Mouse (Mus musculus) testis, postnatal 10 days (tissue): ENCODE measurements around the gene Thap4.
"Not testable (repeated sequence)": the region's sequence is repeated elsewhere in the genome, so short reads cannot be mapped to it uniquely, and the experiment has no call there.

Experiments used
- DNase-seq: peaks from one replicate; pipeline ENCODE4 v3.0.0; 2021; ENCODE audit warnings: low spot score

The Thap4 gene

DNA sequence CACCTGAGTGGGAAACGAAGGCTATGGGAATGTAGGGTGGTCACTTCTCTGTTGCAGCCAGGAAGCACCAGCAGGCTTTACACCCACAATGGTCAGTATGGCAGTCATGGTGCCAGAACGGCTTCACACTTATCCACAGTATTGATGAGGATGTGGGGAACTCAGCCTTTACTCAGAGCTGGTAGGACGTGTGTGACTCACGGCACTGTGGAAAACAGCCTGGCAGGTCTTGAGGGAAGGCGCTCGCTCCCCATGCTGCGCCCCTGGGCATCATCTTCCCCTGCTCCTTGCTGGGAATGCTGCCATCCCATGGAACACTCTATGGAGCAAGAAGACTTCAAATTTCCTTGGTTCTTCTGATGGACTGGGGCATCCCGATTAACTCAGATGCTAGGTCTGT, 63.6 kb downstream of the Thap4 start:
- DNase-seq = no peak

DNA sequence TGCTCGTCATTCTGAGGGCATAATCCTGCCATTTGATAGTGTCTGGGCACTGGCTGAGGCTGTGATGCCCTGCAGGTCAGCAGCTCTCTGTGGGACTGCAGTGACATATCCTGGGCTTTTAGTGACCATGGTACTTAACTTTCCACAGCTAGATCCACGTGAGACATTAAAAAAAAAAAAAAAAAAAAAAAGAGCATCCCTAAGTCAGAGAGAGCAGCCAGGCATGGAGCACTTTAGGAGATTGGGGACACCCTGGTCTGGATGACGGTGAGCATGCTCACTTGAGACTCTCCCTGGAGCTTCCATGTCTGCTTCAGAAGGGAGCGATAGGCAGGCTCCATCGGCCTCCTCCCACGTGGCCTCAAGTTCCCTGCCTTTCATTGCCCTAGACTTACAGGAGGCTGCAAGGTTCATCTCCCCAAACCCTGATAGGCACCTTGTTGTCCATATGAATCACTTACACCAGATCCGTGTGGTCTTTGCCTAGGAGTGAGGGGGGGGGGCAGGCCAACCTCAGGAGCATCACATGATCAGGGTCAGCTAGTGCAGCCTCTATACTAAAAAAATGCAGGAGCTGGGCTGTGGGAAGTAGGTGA, 64.7 kb downstream of the Thap4 start:
- no peak for DNase-seq

- DNase-seq = no peak
Observed at GRCm38 (mm10) chr1:93688154-93688553, 66.5 kb downstream of the Thap4 start.

DNA sequence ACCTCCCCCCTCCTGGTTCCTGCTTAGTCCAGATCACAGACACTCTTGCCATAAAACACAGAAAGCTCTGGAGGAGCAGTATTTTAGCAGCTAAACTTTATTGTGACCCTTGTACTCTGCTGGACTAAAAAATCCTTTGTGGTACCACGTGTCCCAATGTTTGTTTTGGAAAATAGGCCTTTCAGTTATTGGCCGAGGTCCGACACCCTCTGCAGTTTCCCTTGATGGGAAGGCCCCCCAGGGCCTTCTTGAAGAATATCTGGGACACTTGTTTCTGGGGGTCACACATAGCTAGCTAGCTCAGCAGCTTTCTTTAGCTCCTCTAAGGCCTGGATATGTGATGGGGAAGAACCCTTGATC, 67.7 kb downstream of the Thap4 start:
- peak; percentile 38 for DNase-seq

DNA sequence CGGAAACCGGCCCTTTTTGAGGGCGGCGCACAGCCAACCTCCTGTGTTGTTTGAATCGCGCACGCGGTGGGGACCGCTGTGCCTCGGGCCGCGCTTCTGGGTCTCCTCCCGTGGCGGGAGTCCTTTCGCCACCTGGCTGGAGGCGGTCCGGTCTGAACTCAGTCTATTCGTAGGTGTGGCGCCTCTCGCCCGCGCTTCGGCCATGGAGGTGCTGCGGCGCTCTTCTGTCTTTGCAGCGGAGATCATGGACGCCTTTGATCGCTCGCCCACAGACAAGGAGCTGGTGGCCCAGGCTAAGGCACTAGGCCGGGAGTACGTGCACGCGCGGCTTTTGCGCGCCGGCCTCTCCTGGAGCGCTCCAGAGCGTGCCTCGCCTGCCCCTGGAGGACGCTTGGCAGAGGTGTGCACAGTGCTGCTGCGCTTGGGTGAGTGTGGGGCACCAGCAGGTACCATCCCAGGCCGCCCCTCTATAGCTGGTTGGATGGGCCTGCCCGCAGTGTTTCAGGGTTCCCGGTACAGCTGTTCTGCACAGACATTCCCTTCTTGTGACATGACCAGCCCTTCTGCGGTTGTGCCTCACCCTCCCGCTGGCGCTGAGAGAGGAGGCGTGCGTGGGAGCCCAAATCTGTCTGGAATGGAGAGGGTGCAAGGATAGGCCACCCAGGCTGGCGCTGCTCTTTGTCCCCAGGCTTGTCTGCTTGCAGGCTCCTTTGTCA, 68.3 kb downstream of the Thap4 start:
- DNase-seq = peak; percentile 80

DNA sequence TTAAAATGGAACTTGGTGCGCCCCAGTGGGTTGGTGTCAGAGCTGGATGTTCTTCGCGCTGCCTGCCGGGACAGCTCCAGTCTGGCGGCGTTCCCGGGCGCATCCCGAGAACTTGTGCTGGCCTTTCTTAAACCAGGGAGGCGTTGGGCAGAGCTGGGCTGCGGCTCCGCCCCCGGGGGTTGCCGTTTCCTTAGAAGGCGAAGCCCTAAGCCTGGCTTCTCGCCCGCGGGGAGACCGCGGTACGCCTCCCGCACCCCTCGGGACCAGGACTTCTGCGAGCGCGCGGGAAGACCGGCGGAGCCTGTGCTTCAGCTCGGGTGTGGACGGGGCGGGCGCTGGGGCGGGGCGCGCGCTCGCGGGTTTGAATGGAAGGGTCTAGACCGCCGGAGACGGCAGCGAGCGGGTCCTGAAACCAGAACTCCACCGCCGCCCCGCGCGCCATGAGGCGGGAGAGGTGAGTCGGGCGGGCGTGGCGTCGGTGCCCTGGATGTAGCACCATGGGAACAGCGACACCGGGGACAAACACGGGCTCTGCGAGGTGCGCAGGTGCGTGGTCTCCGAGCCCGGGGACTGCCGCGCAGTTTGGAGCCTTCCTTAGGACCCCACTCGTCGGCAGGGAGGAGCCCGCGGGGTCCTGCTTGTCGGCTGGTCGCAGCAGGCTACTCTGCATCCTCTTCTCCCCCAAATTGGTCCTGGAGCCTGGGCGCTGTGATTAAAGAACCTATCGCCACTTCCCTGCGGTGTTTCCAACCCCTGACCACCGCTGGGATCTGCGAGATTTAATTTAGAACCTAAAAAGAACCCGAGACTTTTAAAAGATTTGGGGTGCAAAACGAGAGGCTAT, 69.0 kb downstream of the Thap4 start, which contains the start of gene Bok:
TSS of gene Bok (plus strand) at position 260 of the 844 bp plus-strand sequence.
- peak; percentile 97 for DNase-seq

DNA sequence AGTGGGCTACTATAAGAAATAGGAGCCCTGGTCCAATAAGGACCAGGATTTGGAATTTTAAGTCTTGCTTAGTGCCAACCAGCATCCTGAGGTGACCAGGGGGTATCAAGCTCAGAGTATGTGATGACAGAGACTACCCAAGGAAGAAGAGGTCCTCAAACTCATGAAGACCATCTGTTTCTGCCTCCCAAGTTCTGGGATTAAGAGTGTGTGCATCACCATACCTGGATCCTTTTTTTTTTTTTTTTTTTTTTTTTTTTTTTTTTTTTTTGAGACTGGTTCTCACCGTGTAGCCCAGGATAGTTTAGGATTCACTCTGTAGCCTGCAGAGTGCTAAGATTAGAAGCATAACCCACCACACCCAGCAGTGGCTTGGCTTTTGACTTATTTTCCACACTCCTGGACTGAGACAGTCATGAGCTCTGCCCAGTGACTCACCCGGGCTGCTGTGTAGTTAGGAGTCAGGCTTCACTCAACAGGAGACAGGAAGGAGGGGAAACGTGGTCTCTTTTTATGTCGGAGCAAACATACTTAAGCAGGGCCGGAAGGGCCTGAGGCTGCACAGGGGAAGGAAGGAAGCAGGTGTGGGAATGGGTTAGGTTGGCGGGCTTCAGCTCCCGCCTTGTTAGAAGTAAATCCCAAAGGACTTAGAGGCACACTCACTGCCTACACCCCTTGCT, 74.6 kb downstream of the Thap4 start:
- DNase-seq = no peak

GRCm38 (mm10) chr1:93678386-93678785, 76.3 kb downstream of the Thap4 start:
- DNase-seq = peak; percentile 64

GRCm38 (mm10) chr1:93672682-93673081, 82.0 kb downstream of the Thap4 start:
- no peak for DNase-seq

- no peak for DNase-seq
Observed at GRCm38 (mm10) chr1:93669941-93670340, 84.7 kb downstream of the Thap4 start.

DNA sequence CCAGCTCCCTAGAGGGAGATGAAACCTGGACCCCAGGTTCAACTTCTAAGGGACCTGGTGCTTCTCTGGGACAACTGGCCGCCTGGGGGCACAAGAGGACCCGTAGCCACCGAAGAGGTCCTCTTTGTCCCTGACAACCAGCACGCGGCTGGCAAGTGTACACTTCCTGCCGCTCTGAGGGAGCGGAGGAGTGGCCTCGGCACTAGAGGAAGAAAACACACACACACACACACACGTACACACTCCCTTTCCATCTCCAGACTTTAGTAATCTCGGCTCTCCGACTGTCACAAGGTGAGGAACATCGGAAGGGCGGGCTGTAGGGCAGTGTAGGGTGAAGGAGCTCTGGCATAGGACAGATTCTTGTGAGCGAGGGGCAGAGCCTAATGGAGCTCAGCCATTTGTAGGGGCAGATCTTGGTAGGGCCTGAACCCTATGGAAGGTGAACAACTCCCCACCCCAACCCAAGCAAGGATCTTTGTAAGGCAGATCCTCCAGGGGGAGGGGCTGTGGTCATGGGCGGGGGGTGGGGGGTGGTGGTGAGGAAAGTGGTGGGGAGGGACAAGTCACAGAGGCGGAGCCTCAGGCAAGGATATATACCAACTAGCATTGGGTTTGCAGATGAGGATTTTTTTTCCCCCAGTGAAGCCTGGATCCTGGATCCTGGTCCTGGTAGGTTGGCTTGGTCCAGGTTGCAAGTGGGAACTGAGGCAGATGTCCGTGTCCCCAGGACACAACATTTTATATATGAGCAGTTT, 85.7 kb downstream of the Thap4 start:
- peak; percentile 89 for DNase-seq

DNA sequence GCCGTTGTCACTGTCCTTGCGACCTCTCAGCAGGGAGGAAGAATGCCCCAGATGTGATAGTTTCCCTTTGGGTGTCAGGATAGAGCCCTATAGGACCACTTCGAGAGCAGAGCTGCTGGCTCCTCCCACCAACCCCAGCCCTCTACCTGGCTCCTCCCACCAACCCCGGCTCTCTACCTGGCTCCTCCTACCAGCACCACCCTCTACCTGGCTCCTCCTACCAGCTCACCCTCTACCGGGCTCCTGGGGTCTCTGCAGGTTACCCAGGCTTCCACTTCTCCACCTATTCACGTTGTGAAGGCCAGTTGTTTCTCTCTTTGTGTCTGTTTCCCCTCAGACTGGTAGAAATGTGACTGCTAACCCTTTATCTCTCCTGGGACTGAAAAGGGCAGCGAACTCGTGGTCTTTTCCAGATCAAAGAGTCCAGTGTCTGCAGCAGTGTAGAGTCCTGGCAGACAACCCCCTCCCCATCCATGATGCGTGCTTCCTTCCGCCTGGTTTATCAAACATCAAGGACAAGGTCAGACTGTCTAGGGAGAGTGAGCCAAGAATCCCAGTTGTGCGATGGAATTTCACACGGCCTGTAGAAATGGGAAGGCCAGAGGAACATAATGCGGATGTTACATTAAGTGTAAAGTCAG, 86.8 kb downstream of the Thap4 start:
- peak; percentile 73 for DNase-seq

GRCm38 (mm10) chr1:93658559-93658958, 96.1 kb downstream of the Thap4 start, which contains the start of gene Stk25:
Gene Stk25, minus strand, starts transcription at chr1:93658659.
- not testable (repeated sequence) for DNase-seq

DNA sequence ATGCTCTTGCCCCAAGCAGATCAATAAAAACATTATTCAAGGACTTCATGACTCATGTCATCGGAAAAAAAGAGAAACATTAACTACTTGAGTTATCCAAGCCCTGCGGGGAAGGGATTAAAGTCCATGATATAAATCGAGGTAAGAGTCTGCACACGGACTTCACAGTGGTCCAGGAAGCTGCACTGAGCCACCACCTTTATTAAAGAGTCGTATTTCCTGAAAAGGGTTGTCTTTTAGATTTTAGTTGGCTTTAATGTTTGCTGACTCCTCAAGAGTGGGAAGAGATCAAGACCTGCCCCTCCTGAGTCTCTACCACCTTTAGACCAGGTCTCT, 97.7 kb downstream of the Thap4 start:
- no peak for DNase-seq

DNA sequence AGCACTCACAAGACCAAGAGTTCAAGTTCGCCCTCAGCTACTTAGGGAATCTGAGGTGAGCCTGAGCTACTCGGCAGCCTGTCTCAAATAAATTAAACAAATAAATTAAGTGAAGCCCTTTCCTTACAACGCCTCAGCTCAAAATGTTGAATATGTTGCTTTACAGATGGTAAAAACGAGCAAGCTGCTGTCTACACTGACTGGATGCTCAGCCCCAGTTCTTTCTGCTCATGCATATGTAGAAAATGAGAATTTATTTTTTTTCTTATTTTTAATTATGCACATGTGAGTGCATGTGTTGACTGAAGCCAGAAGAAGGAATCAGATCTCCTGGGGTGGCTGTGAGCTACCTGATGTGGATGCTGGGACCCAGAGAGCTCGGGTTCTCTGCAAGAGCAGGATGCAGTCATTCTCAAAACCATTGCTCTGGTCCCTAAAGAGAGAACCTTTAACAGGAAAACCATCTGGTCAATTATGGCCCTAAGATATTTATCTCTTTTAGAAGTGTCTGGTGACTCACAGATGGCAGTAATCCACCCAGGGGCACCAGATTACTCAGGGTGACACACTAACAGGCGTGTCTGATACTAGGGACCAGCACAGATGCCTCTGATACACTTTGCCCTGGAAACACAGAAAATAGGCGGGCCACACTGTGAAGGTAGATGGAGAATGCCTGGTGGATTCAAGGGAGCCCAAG, 98.2 kb downstream of the Thap4 start:
- DNase-seq = no peak

DNA sequence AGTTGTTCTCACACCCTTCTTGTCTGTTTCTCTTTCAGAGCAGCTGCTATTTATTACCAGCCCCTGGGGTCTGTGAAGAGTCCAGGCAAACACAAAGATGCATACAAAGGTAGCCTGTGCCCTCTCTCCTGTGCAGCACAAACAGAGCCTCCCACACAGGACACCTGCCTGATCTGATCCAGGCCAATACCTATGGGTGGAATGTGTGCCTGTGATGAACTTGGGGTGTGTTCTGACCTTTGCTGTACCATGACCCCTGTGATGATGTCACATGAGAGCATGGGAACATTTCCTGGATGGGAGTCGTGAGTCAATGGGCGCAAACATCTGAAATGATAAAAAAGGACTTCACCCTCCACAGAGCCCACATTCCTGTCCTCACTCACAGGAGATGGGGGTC, 99.9 kb downstream of the Thap4 start:
- DNase-seq = no peak

DNA sequence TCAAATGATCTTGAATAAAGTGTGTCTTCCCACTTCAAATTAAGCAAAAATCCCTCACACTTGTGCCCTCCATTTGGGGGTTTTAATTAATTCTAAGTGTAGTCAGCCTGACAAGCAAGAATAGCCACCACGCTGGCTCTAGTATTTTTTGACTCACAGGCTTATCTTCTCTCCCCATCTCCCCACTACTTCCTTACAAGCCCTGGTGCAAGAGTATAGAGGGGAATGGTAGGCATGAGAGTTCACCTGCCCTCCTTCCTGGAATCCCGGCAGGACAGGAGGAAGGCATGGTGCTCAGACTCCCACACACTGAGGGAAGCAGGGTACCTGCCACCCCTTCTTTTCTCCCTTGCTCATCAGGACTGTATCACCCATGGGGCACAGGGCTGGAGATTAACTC, 100.4 kb downstream of the Thap4 start:
- no peak for DNase-seq
